Mouse (Mus musculus): ENCODE data around the gene Rac3.

- TF ChIP-seq CTCF (IDR thresholded peaks at IDR 0.05; ENCODE audit: low read depth, low read length) (no peak), POLR2A (IDR thresholded peaks at IDR 0.05; ENCODE audit: insufficient read depth, low read length) (no peak), EP300 (IDR thresholded peaks at IDR 0.05; ENCODE audit: insufficient read depth, low read depth, low read length) (no peak)
Measured at GRCm38 (mm10) chr11:120730331-120730870, 9.1 kb downstream of the Rac3 start.
